Mouse (Mus musculus) bone marrow macrophage, adult 2 months (primary cell): Measurements from ENCODE around the gene Nuak2. TPM values are rescaled to one million over a fixed set of nuclear protein-coding genes. Genes with fewer than 3 reads are reported as not detected.

ENCODE experiments used
- H3K27ac ChIP-seq: 2 replicates; pipeline ENCODE4 v1.5.1; 2012; ENCODE audit warnings: low read depth, low read length; ENCODE audit not compliant: insufficient read depth
- H3K4me1 ChIP-seq: 2 replicates; pipeline ENCODE4 v1.6.1; 2012; ENCODE audit warnings: low read length; ENCODE audit not compliant: control insufficient read depth, insufficient read depth
- H3K4me3 ChIP-seq: 2 replicates; pipeline ENCODE4 v1.5.1; 2012; ENCODE audit warnings: mild to moderate bottlenecking, low read length, moderate library complexity; ENCODE audit not compliant: insufficient read depth
- CTCF ChIP-seq: IDR thresholded peaks from 2 replicates; pipeline ENCODE4 v1.5.1; 2012; ENCODE audit warnings: low read depth, mild to moderate bottlenecking, low read length, moderate library complexity
- POLR2A ChIP-seq: IDR thresholded peaks from 2 replicates; pipeline ENCODE4 v1.6.1; 2012; ENCODE audit warnings: mild to moderate bottlenecking, low read depth, low read length, borderline replicate concordance
- polyA plus RNA-seq: library from polyadenylated mRNA; stranded (reverse); fragments of >200 nt; gene quantifications from 2 replicates; pipeline ENCODE4 v1.2.4, GENCODE M21; 2012; ENCODE audit not compliant: missing spikeins, insufficient read depth, insufficient read length

The Nuak2 gene
- polyA plus RNA-seq, 1 experiment, result 22.6 TPM

GRCm38 (mm10) chr1:132335378-132335965 is 19.5 kb downstream of the Nuak2 start:
- H3K4me1 ChIP-seq, result peaks cover 30% of the 10 kb centered on the region
- no peak overlapping the region for H3K27ac ChIP-seq
- H3K4me3 ChIP-seq, result no peak overlapping the region
- TF ChIP-seq POLR2A (no peak), CTCF (no peak)

DNA sequence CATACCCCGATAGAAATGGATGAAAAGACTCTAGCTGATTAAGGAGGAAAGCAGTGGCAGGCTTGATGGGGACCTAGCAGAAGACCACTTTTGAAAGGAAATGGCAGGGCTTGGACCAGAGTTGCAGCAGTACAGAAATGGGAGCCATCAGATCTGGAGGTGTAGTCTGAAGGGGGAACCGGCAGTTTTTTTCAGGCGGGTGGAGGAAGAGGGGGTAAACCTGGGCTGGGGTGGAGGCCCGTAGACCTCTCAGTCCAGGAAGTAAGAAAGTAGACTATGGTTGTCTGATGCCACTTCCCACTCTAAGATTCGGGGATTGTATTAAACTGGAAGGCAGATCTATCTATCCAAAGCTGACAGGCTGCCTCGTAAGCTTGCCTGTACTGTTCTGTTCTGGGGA is 21.0 kb downstream of the Nuak2 start:
- Histone ChIP-seq H3K4me3 (no peak overlapping the region), H3K27ac (no peak overlapping the region), H3K4me1 (peaks cover 42% of the 10 kb centered on the region)
- TF ChIP-seq POLR2A, result no peak
- no peak for TF ChIP-seq CTCF

DNA sequence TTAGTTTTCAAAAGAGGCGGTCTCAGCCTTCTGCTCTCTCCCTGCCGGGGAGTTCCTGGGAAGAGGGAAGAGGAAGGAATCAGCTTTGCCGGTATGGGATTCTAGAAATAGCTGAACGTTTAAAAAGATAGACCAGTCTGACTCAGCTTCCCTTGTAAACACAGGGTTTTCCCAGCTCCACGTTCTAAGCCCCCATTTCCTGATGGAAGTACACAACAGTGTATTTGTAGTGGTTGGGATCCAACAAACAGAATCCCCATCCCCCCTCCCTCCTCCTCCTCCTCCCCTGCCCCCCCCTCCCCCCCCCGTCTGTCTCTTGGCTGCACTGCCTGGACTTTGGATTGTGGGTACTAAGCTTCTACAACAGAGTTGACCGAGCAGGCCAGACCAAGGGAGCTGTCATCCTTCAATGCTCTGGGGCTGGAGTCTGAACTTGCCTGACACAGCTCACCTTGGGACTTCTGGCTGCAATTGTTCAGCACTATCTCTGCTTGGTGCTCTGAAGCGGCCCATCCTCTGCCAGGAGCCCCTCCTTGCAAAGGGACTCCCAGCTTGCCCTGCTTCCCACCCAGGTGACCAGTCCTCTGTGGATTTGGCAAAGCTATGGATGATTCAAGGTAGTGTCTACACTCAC is 22.2 kb downstream of the Nuak2 start:
- TF ChIP-seq POLR2A (no peak), CTCF (no peak)
- H3K4me3 ChIP-seq, result no peak overlapping the region
- H3K27ac ChIP-seq, result no peak overlapping the region
- peaks cover 52% of the 10 kb centered on the region for H3K4me1 ChIP-seq

GRCm38 (mm10) chr1:132341731-132342501 is 26.0 kb downstream of the Nuak2 start:
- H3K27ac ChIP-seq, result peak overlapping the region; percentile 85
- peaks cover 69% of the 10 kb centered on the region for H3K4me1 ChIP-seq
- no peak for TF ChIP-seq CTCF
- no peak for TF ChIP-seq POLR2A
- peak overlapping the region; percentile 21 for H3K4me3 ChIP-seq

DNA sequence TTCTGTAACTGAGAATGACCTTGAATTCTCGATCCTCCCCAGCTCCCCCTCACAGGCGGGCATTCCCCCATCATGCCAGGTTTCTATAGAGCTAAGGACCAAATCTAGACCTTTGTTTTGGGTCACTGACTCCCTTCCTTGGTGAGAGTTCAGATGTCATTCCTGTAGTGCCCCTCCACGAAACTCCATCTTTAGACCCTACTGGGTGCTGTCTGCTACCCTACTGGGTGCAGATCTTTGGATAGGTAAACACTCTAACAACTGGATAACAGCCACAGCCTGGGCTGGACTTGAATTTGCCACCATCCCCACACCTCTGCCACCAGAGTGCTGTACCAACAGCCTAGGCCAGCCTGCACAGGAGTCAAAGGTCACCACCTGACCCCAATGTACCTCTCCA is 26.6 kb downstream of the Nuak2 start:
- Histone ChIP-seq H3K4me3 (peak overlapping the region; percentile 21), H3K4me1 (peaks cover 67% of the 10 kb centered on the region), H3K27ac (peak overlapping the region; percentile 73; the same call in 1 of the 2 replicates)
- TF ChIP-seq CTCF (no peak), POLR2A (no peak)

- peaks cover 63% of the 10 kb centered on the region for H3K4me1 ChIP-seq
- no peak for TF ChIP-seq POLR2A
- no peak for TF ChIP-seq CTCF
- H3K27ac ChIP-seq, result peak overlapping the region; percentile 41
- no peak overlapping the region for H3K4me3 ChIP-seq
Observed at GRCm38 (mm10) chr1:132343191-132343590, 27.3 kb downstream of the Nuak2 start.

GRCm38 (mm10) chr1:132343656-132344055 is 27.7 kb downstream of the Nuak2 start:
- H3K4me3 ChIP-seq, result no peak overlapping the region
- TF ChIP-seq POLR2A (no peak), CTCF (no peak)
- H3K27ac ChIP-seq, result peak overlapping the region; percentile 41
- peaks cover 58% of the 10 kb centered on the region for H3K4me1 ChIP-seq

DNA sequence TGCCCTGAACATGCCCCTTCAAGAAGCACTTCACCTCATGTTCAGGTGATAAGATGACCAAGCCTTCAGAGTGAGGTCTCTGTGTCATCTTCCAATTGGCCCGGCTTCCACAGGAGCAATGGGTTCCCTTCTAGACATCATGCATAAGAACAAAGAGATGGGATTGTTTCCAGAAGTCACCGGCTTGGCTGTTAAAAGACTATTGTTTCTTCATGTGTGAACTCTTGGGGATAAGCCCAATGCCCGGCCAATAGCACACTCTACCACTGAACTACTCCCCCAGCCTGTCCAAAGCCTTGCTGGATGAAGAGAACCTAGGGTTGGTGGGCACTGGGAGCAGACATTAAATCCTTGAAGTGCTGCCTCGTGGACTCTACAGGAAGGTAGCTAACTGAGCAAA is 29.6 kb downstream of the Nuak2 start:
- peaks cover 53% of the 10 kb centered on the region for H3K4me1 ChIP-seq
- no peak overlapping the region for H3K4me3 ChIP-seq
- TF ChIP-seq CTCF, result no peak
- TF ChIP-seq POLR2A, result no peak
- H3K27ac ChIP-seq, result no peak overlapping the region

DNA sequence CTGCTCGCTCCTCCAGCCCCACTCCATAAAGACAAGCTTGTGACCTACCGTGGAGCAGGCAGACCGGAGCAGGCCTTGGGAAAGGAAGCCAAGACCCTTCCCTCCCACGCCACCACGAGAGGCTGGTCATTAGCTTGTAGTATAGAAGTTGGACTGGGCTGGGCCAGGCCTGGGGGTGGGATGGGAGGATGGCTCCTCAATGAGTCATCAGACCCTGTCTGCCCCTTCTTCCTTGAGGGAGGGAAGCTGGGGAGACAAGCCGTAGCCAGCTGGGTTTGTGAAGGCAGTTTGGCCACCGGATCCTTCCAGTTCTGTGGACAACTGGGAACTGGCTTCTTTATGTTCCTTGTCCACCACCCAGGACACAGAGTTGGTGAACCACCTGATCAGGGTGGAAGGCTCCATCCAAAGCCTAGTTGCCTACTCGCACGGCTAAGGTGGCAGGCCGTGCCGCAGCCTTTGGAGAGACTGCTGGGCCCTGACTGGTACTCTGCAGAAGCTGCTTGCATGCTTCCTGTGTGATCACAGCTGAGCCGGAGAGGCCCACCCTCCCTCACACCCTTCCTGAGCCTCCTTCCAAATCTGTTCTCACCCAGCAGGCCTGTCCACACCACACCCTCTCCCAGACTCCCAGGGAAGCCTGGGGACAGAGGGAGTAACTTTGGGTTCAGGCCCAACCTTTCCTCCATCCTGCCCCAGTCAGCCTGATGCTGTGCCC is 30.4 kb downstream of the Nuak2 start:
- H3K27ac ChIP-seq, result no peak overlapping the region

DNA sequence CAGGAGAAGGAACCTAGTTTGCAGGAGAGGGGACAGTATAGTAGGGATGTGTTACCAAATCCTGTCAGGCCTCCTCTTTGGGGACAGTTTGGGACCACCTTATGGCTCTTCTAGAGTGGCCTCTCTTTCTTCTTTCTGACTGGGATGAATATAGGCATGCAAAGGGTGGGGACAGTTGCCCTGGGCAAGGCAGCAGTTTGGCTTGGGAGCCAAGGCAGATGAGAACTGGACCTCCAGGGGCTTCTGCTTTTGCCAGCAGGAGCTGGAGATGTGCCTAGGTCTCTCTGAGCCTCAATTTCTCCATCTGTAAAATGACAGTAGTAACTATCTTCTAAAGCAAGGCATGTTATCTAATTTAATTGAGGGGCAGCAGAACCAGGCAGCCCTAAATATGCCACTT is 31.0 kb downstream of the Nuak2 start:
- no peak overlapping the region for H3K4me3 ChIP-seq
- no peak overlapping the region for H3K27ac ChIP-seq
- peaks cover 41% of the 10 kb centered on the region for H3K4me1 ChIP-seq
- no peak for TF ChIP-seq CTCF
- TF ChIP-seq POLR2A, result no peak

More for the DNA sequence above, 30.4 kb downstream of the Nuak2 start:
- TF ChIP-seq CTCF (no peak), POLR2A (no peak)
- no peak overlapping the region for H3K4me3 ChIP-seq
- H3K4me1 ChIP-seq, result peaks cover 45% of the 10 kb centered on the region
